Mouse (Mus musculus): Measurements from ENCODE around the gene Oxt. TPM values are rescaled to one million over a fixed set of nuclear protein-coding genes. Genes with fewer than 3 reads are reported as not detected.

Gene Oxt
- total RNA-seq (2014; rRNA removed) (4.0 and 8.8 TPM in 2 replicates), polyA plus RNA-seq (2015; fragmentation: Nextera tagmentation; extraction: Ambion mirVana) (2.2 and 8.1 TPM in 2 replicates)

- peak within 1 kb of the TSS; percentile 25 for H3K4me3 ChIP-seq (ENCODE audit: low read depth, low read length)
- 46% methylated on average over 9 of the region's 9 CpGs for WGBS
- DNase-seq (no peak), ATAC-seq (no peak)
- no peak for TF ChIP-seq CTCF (IDR thresholded peaks at IDR 0.05; ENCODE audit: low read depth)
- H3K9me3 ChIP-seq (ENCODE audit: low read length), result no peaks in the 10 kb centered on the region
- H3K9ac ChIP-seq, result peak within 1 kb of the TSS; percentile 22; the same call in 1 of the 2 replicates
- no peaks in the 10 kb centered on the region for H3K36me3 ChIP-seq (ENCODE audit: insufficient read depth)
- no peak within 1 kb of the TSS for H3K27ac ChIP-seq (ENCODE audit: low read depth, low read length)
- peak within 1 kb of the TSS; percentile 43 for H3K4me2 ChIP-seq (ENCODE audit: low read depth)
- peaks cover 45% of the 10 kb centered on the region for H3K27me3 ChIP-seq (ENCODE audit: insufficient read depth, low read length)
- no peaks in the 10 kb centered on the region for H3K4me1 ChIP-seq (ENCODE audit: insufficient read depth)
These were observed at the start of gene Oxt for GRCm38 (mm10) chr2:130575873-130576272. Oxt (plus strand) TSS chr2:130576173.

- Histone ChIP-seq H3K4me3 (ENCODE audit: low read depth, low read length) (no peak overlapping the region), H3K4me2 (ENCODE audit: low read depth) (no peak overlapping the region), H3K4me1 (ENCODE audit: insufficient read depth) (no peaks in the 10 kb centered on the region), H3K9me3 (ENCODE audit: low read length) (no peaks in the 10 kb centered on the region), H3K27me3 (ENCODE audit: insufficient read depth, low read length) (no peaks in the 10 kb centered on the region), H3K36me3 (ENCODE audit: insufficient read depth) (peaks cover 65% of the 10 kb centered on the region), H3K9ac (no peak overlapping the region), H3K27ac (ENCODE audit: low read depth, low read length) (no peak overlapping the region)
- DNase-seq (peak; percentile 45), ATAC-seq (peak; percentile 62; the same call in 1 of the 2 replicates)
- TF ChIP-seq CTCF (IDR thresholded peaks at IDR 0.05; ENCODE audit: low read depth), result peak; percentile 52
- WGBS, result 80% methylated on average over 6 of the region's 6 CpGs
These were observed 47.5 kb upstream of the Oxt start for GRCm38 (mm10) chr2:130528457-130528856.

GRCm38 (mm10) chr2:130529290-130529689, 46.7 kb upstream of the Oxt start:
- DNase-seq (no peak), ATAC-seq (no peak)
- WGBS, result 95% methylated on average over 2 of the region's 2 CpGs

GRCm38 (mm10) chr2:130529925-130530324, 46.0 kb upstream of the Oxt start:
- no peak overlapping the region for H3K27ac ChIP-seq (ENCODE audit: low read depth, low read length)
- H3K4me1 ChIP-seq (ENCODE audit: insufficient read depth), result no peaks in the 10 kb centered on the region
- no peak overlapping the region for H3K4me2 ChIP-seq (ENCODE audit: low read depth)
- no peaks in the 10 kb centered on the region for H3K27me3 ChIP-seq (ENCODE audit: insufficient read depth, low read length)
- no peak for TF ChIP-seq CTCF (IDR thresholded peaks at IDR 0.05; ENCODE audit: low read depth)
- H3K9me3 ChIP-seq (ENCODE audit: low read length), result no peaks in the 10 kb centered on the region
- H3K9ac ChIP-seq, result no peak overlapping the region
- no peak for ATAC-seq
- H3K36me3 ChIP-seq (ENCODE audit: insufficient read depth), result peaks cover 68% of the 10 kb centered on the region
- WGBS, result 74% methylated on average over 7 of the region's 7 CpGs
- H3K4me3 ChIP-seq (ENCODE audit: low read depth, low read length), result no peak overlapping the region
- no peak for DNase-seq

More at GRCm38 (mm10) chr2:130529290-130529689, 46.7 kb upstream of the Oxt start:
- no peaks in the 10 kb centered on the region for H3K9me3 ChIP-seq (ENCODE audit: low read length)
- H3K9ac ChIP-seq, result no peak overlapping the region
- H3K4me1 ChIP-seq (ENCODE audit: insufficient read depth), result no peaks in the 10 kb centered on the region
- no peak for TF ChIP-seq CTCF (IDR thresholded peaks at IDR 0.05; ENCODE audit: low read depth)
- H3K4me3 ChIP-seq (ENCODE audit: low read depth, low read length), result no peak overlapping the region
- no peak overlapping the region for H3K4me2 ChIP-seq (ENCODE audit: low read depth)
- peaks cover 64% of the 10 kb centered on the region for H3K36me3 ChIP-seq (ENCODE audit: insufficient read depth)
- no peaks in the 10 kb centered on the region for H3K27me3 ChIP-seq (ENCODE audit: insufficient read depth, low read length)
- H3K27ac ChIP-seq (ENCODE audit: low read depth, low read length), result no peak overlapping the region

GRCm38 (mm10) chr2:130532201-130532600, 43.8 kb upstream of the Oxt start:
- WGBS, result 93% methylated on average over 2 of the region's 2 CpGs
- peaks cover 76% of the 10 kb centered on the region for H3K36me3 ChIP-seq (ENCODE audit: insufficient read depth)
- no peak for ATAC-seq

GRCm38 (mm10) chr2:130535017-130535416, 41.0 kb upstream of the Oxt start:
- Histone ChIP-seq H3K27me3 (ENCODE audit: insufficient read depth, low read length) (no peaks in the 10 kb centered on the region), H3K36me3 (ENCODE audit: insufficient read depth) (peaks cover 84% of the 10 kb centered on the region)

More at GRCm38 (mm10) chr2:130532201-130532600, 43.8 kb upstream of the Oxt start:
- no peaks in the 10 kb centered on the region for H3K9me3 ChIP-seq (ENCODE audit: low read length)
- H3K9ac ChIP-seq, result no peak overlapping the region
- no peak for TF ChIP-seq CTCF (IDR thresholded peaks at IDR 0.05; ENCODE audit: low read depth)
- DNase-seq, result no peak
- no peak overlapping the region for H3K27ac ChIP-seq (ENCODE audit: low read depth, low read length)
- no peaks in the 10 kb centered on the region for H3K4me1 ChIP-seq (ENCODE audit: insufficient read depth)
- H3K4me3 ChIP-seq (ENCODE audit: low read depth, low read length), result no peak overlapping the region
- H3K27me3 ChIP-seq (ENCODE audit: insufficient read depth, low read length), result no peaks in the 10 kb centered on the region
- H3K4me2 ChIP-seq (ENCODE audit: low read depth), result no peak overlapping the region

GRCm38 (mm10) chr2:130536890-130537289, 39.1 kb upstream of the Oxt start:
- Histone ChIP-seq H3K4me3 (ENCODE audit: low read depth, low read length) (no peak overlapping the region), H3K9me3 (ENCODE audit: low read length) (no peaks in the 10 kb centered on the region), H3K36me3 (ENCODE audit: insufficient read depth) (peaks cover 88% of the 10 kb centered on the region), H3K4me1 (ENCODE audit: insufficient read depth) (no peaks in the 10 kb centered on the region), H3K27me3 (ENCODE audit: insufficient read depth, low read length) (no peaks in the 10 kb centered on the region), H3K4me2 (ENCODE audit: low read depth) (no peak overlapping the region), H3K9ac (no peak overlapping the region), H3K27ac (ENCODE audit: low read depth, low read length) (no peak overlapping the region)
- WGBS, result 75% methylated on average over 3 of the region's 3 CpGs
- no peak for DNase-seq
- TF ChIP-seq CTCF (IDR thresholded peaks at IDR 0.05; ENCODE audit: low read depth), result no peak
- ATAC-seq, result no peak

More at GRCm38 (mm10) chr2:130535017-130535416, 41.0 kb upstream of the Oxt start:
- DNase-seq (no peak), ATAC-seq (no peak)
- Histone ChIP-seq H3K9me3 (ENCODE audit: low read length) (no peaks in the 10 kb centered on the region), H3K9ac (no peak overlapping the region), H3K4me1 (ENCODE audit: insufficient read depth) (no peaks in the 10 kb centered on the region), H3K4me3 (ENCODE audit: low read depth, low read length) (no peak overlapping the region), H3K4me2 (ENCODE audit: low read depth) (no peak overlapping the region), H3K27ac (ENCODE audit: low read depth, low read length) (no peak overlapping the region)
- 90% methylated on average over 6 of the region's 6 CpGs for WGBS
- TF ChIP-seq CTCF (IDR thresholded peaks at IDR 0.05; ENCODE audit: low read depth), result no peak

Measured in forebrain, postnatal 0 days (tissue).